Mouse (Mus musculus): ENCODE results near the gene Disc1. TPM values are rescaled to one million over a fixed set of nuclear protein-coding genes. Genes with fewer than 3 reads are reported as not detected.

Gene Disc1
- polyA plus RNA-seq, 1 experiment: 1.1 TPM

GRCm38 (mm10) chr8:125077326-125077725 lies 23.3 kb downstream of the Disc1 start:
- DNase-seq: no peak
- 84% methylated on average over 8 of the region's 8 CpGs for WGBS
- Histone ChIP-seq H3K4me1 (ENCODE audit: control insufficient read depth, insufficient read depth, low read length) (no peaks in the 10 kb centered on the region; the same call in 1 of the 2 replicates), H3K4me3 (replicated peaks; ENCODE audit: extremely low read depth, low read depth, low read length) (no peak overlapping the region)
- TF ChIP-seq POLR2A (IDR thresholded peaks at IDR 0.05; ENCODE audit: borderline replicate concordance, extremely low read depth, low read depth, low read length): no peak

DNA sequence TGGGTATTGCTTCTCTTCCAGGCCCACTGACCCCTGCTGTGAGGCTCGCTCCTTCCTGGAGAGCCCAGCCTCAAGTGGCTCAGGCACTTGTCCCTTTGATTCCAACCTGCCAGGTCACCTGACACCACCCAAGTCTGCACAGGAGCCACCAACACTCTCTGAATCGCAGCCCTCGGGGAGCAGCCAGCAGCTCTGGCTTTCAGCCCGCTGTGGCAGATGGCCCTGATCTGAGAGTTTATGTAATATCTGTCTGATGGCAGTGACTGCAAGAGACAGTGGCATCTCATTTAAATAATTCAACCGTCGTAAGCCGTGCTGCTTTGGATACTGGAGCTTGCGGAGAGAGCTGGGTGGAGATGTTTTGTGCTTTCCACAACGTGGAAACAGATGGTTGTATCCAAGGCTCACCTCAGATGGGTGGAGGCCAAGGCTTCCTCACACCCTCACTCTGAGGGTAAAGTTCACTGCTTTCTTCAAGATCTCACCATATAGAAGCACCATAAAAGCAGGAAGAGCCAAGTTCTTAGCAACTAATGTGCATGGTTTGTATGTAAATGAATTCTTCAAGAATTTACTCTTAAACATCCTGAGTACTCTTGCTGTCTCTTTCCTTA lies 24.9 kb downstream of the Disc1 start:
- TF ChIP-seq CTCF (IDR thresholded peaks at IDR 0.05; ENCODE audit: insufficient read depth, low read length) (no peak), POLR2A (IDR thresholded peaks at IDR 0.05; ENCODE audit: borderline replicate concordance, extremely low read depth, low read depth, low read length) (no peak)
- no peak for DNase-seq
- 43% methylated on average over 9 of the region's 9 CpGs for WGBS
- Histone ChIP-seq H3K4me1 (ENCODE audit: control insufficient read depth, insufficient read depth, low read length) (no peaks in the 10 kb centered on the region; the same call in 1 of the 2 replicates), H3K4me3 (replicated peaks; ENCODE audit: extremely low read depth, low read depth, low read length) (no peak overlapping the region)

DNA sequence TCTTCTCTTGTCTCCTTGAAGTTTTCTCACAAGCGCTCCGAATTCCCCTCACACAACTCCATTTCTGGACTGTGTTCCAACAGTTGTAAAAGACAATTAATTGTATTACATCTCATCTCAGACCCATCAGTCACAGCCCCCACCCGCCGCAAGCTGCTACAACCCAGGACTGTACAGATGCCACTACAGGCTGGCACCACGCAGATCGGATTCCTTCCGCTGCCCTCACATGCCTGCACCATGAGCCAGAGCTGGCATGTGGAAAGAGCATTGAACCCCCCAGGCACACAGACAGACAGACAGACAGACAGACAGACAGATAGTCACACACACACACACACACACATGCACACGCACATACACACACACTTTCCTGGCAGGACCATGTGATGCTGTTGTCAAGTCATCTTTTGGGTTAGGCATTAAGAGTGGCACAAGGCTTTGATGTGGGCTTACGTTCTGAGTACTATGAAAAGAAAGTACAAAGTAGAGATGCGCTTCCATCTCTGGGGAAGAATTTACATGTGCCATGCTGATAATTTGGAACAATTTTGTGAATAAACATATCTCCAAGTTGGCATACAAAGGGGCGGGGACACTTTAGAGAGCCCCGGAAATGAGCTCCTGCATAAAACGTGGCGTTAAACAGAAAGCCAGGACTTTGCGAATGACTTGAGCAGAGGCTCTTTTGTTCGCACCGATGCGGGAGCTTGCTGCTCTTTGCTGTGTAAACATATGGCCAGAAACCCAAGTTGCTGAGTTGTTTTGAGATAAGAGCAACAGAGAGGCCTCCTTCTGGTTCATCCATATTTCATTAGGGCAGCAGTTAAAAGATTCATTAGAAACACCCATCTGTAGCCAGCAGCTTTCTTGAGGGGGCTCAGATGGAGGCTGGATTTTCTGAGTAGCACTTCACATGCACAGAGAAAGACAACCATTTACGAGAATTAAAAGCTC lies 26.7 kb downstream of the Disc1 start:
- H3K4me3 ChIP-seq (replicated peaks; ENCODE audit: extremely low read depth, low read depth, low read length): no peak overlapping the region
- TF ChIP-seq CTCF (IDR thresholded peaks at IDR 0.05; ENCODE audit: insufficient read depth, low read length) (no peak), POLR2A (IDR thresholded peaks at IDR 0.05; ENCODE audit: borderline replicate concordance, extremely low read depth, low read depth, low read length) (no peak)
- WGBS: 70% methylated on average over 19 of the region's 19 CpGs
- no peak for DNase-seq
- peaks cover 2% of the 10 kb centered on the region; the same call in 1 of the 2 replicates for H3K4me1 ChIP-seq (ENCODE audit: control insufficient read depth, insufficient read depth, low read length)

DNA sequence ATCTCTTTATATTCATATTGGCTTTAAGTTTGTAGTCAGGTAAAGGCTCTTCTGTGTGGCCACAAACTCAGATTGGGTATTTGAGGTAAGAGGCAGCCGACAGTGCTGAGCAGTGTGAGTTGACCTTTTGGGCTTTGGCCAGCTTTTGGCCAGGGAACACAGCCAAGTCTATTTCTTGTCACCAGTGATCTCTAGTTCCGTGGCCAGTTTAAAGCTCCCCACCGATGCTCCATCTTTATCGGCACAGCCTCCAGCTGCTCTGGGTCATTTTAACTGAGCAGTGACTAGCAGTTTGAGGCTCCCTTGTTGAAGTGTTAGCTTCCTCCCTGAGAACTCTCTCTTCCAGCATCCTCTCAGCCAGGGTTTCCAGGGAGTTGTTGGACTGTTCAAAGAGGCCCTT lies 29.8 kb downstream of the Disc1 start:
- TF ChIP-seq POLR2A (IDR thresholded peaks at IDR 0.05; ENCODE audit: borderline replicate concordance, extremely low read depth, low read depth, low read length) (no peak), CTCF (IDR thresholded peaks at IDR 0.05; ENCODE audit: insufficient read depth, low read length) (no peak)
- Histone ChIP-seq H3K4me3 (replicated peaks; ENCODE audit: extremely low read depth, low read depth, low read length) (no peak overlapping the region), H3K4me1 (ENCODE audit: control insufficient read depth, insufficient read depth, low read length) (peaks cover 2% of the 10 kb centered on the region; the same call in 1 of the 2 replicates)
- DNase-seq: no peak
- 21% methylated on average over 4 of the region's 4 CpGs for WGBS

DNA sequence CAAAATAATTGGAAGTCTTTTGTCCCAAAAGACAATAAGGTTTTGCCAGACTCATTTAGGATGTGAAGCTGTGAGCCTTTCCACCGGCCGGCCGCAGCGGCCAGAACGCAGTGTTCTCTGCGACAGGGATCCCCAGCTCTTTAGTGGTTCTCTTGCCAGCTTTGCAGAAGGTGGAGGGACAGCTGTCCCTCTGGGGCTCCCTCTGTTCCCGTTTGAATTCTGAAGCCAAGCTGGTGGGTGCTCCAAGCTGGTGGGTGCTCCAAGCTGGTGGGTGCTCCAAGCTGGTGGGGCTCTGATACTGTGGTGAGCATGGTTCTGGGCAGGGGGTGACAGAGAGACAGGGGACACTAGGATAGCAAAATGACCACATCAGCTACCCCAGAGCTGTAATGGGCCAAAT lies 30.5 kb downstream of the Disc1 start:
- 63% methylated on average over 7 of the region's 7 CpGs for WGBS
- Histone ChIP-seq H3K4me3 (replicated peaks; ENCODE audit: extremely low read depth, low read depth, low read length) (no peak overlapping the region), H3K4me1 (ENCODE audit: control insufficient read depth, insufficient read depth, low read length) (peaks cover 2% of the 10 kb centered on the region; the same call in 1 of the 2 replicates)
- no peak for DNase-seq
- TF ChIP-seq CTCF (IDR thresholded peaks at IDR 0.05; ENCODE audit: insufficient read depth, low read length): no peak
- no peak for TF ChIP-seq POLR2A (IDR thresholded peaks at IDR 0.05; ENCODE audit: borderline replicate concordance, extremely low read depth, low read depth, low read length)

- DNase-seq: peak; percentile 24
- Histone ChIP-seq H3K4me3 (replicated peaks; ENCODE audit: extremely low read depth, low read depth, low read length) (peak overlapping the region; percentile 11), H3K4me1 (ENCODE audit: control insufficient read depth, insufficient read depth, low read length) (no peaks in the 10 kb centered on the region)
- TF ChIP-seq CTCF (IDR thresholded peaks at IDR 0.05; ENCODE audit: insufficient read depth, low read length): no peak
- no peak for TF ChIP-seq POLR2A (IDR thresholded peaks at IDR 0.05; ENCODE audit: borderline replicate concordance, extremely low read depth, low read depth, low read length)
- WGBS: 62% methylated on average over 21 of the region's 21 CpGs
These were observed 37.1 kb downstream of the Disc1 start for GRCm38 (mm10) chr8:125090889-125091740.

GRCm38 (mm10) chr8:125097140-125097539 lies 43.1 kb downstream of the Disc1 start:
- 87% methylated on average over 3 of the region's 3 CpGs for WGBS
- H3K4me3 ChIP-seq (replicated peaks; ENCODE audit: extremely low read depth, low read depth, low read length): no peak overlapping the region
- H3K4me1 ChIP-seq (ENCODE audit: control insufficient read depth, insufficient read depth, low read length): peaks cover 3% of the 10 kb centered on the region; the same call in 1 of the 2 replicates
- TF ChIP-seq POLR2A (IDR thresholded peaks at IDR 0.05; ENCODE audit: borderline replicate concordance, extremely low read depth, low read depth, low read length) (no peak), CTCF (IDR thresholded peaks at IDR 0.05; ENCODE audit: insufficient read depth, low read length) (no peak)
- DNase-seq: no peak

DNA sequence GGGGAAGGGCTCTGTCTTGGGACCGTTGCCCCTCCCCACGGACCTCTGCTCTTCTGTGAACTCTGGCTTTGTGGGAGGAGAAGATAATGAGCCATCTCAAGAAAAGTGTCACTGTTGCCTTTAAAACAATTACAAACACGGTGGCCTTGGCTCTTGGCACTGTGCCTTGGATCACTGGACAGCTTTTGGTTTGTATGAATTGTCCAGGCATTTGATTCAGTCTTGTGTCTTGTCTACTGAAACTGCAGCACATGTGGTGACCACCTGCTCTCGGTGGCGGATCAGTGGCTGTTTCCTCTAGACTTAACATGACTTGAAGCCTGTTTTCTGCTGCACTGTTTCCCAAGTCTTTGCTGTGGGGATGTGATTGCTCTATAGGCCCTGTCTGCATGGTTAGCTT lies 44.1 kb downstream of the Disc1 start:
- WGBS: 57% methylated on average over 5 of the region's 5 CpGs

GRCm38 (mm10) chr8:125102303-125102702 lies 48.3 kb downstream of the Disc1 start:
- TF ChIP-seq POLR2A (IDR thresholded peaks at IDR 0.05; ENCODE audit: borderline replicate concordance, extremely low read depth, low read depth, low read length): no peak
- TF ChIP-seq CTCF (IDR thresholded peaks at IDR 0.05; ENCODE audit: insufficient read depth, low read length): no peak
- Histone ChIP-seq H3K4me1 (ENCODE audit: control insufficient read depth, insufficient read depth, low read length) (peaks cover 4% of the 10 kb centered on the region; the same call in 1 of the 2 replicates), H3K4me3 (replicated peaks; ENCODE audit: extremely low read depth, low read depth, low read length) (no peak overlapping the region)
- DNase-seq: no peak
- WGBS: 34% methylated on average over 13 of the region's 13 CpGs

More for the DNA sequence above, 44.1 kb downstream of the Disc1 start:
- no peak for TF ChIP-seq POLR2A (IDR thresholded peaks at IDR 0.05; ENCODE audit: borderline replicate concordance, extremely low read depth, low read depth, low read length)
- TF ChIP-seq CTCF (IDR thresholded peaks at IDR 0.05; ENCODE audit: insufficient read depth, low read length): no peak
- Histone ChIP-seq H3K4me3 (replicated peaks; ENCODE audit: extremely low read depth, low read depth, low read length) (no peak overlapping the region), H3K4me1 (ENCODE audit: control insufficient read depth, insufficient read depth, low read length) (peaks cover 4% of the 10 kb centered on the region; the same call in 1 of the 2 replicates)
- no peak for DNase-seq

All from lung, adult 2 months (tissue).